Mouse (Mus musculus) Muller cell, postnatal 12 days (primary cell): Measurements from ENCODE around the gene Slc16a11.

Experiments used
- DNase-seq: peaks from one replicate; pipeline ENCODE4 v3.0.0-alpha.2; 2015; ENCODE audit errors: inconsistent ontology term

The Slc16a11 gene

GRCm38 (mm10) chr11:70200036-70200608 lies 12.4 kb upstream of the Slc16a11 start:
- DNase-seq: no peak

- peak; percentile 63 for DNase-seq
Observed at GRCm38 (mm10) chr11:70201691-70202090, 10.9 kb upstream of the Slc16a11 start.

- no peak for DNase-seq
Observed at GRCm38 (mm10) chr11:70206801-70207200, 5.8 kb upstream of the Slc16a11 start.

- DNase-seq: no peak
Observed at GRCm38 (mm10) chr11:70207283-70207682, 5.3 kb upstream of the Slc16a11 start.

GRCm38 (mm10) chr11:70208778-70209388 lies 3.7 kb upstream of the Slc16a11 start:
- no peak for DNase-seq

- DNase-seq: peak; percentile 26
Observed at GRCm38 (mm10) chr11:70210681-70211080, 1.9 kb upstream of the Slc16a11 start.

GRCm38 (mm10) chr11:70211972-70212371 lies 580 bp upstream of the Slc16a11 start:
- DNase-seq: no peak

- peak; percentile 75 for DNase-seq
Observed at GRCm38 (mm10) chr11:70212896-70213295, 344 bp downstream of the Slc16a11 start.

GRCm38 (mm10) chr11:70213736-70214135 lies 1.2 kb downstream of the Slc16a11 start:
- DNase-seq: no peak

- peak; percentile 20 for DNase-seq
Observed at GRCm38 (mm10) chr11:70214191-70214855, 1.8 kb downstream of the Slc16a11 start.

GRCm38 (mm10) chr11:70214856-70215209 lies 2.3 kb downstream of the Slc16a11 start:
- DNase-seq: no peak

- no peak for DNase-seq
Observed at GRCm38 (mm10) chr11:70215301-70215700, 2.7 kb downstream of the Slc16a11 start.

- no peak for DNase-seq
Observed at GRCm38 (mm10) chr11:70216103-70216502, 3.6 kb downstream of the Slc16a11 start.

- no peak for DNase-seq
Observed at GRCm38 (mm10) chr11:70218039-70218438, 5.5 kb downstream of the Slc16a11 start.

GRCm38 (mm10) chr11:70218741-70219470 lies 6.4 kb downstream of the Slc16a11 start:
- DNase-seq: no peak

- DNase-seq: no peak
Observed at GRCm38 (mm10) chr11:70219873-70220272, 7.3 kb downstream of the Slc16a11 start.

- no peak for DNase-seq
Observed at GRCm38 (mm10) chr11:70220323-70220722, 7.8 kb downstream of the Slc16a11 start.

GRCm38 (mm10) chr11:70220731-70221602 lies 8.4 kb downstream of the Slc16a11 start, which contains the start of gene Slc16a13:
Gene Slc16a13 (minus strand): TSS chr11:70221064.
- peak; percentile 97 for DNase-seq

- DNase-seq: no peak
Observed at GRCm38 (mm10) chr11:70221603-70222500, 9.3 kb downstream of the Slc16a11 start.

GRCm38 (mm10) chr11:70223724-70224123 lies 11.2 kb downstream of the Slc16a11 start:
- DNase-seq: no peak
